Mouse (Mus musculus) gastrocnemius, postnatal 4 days (tissue): ENCODE measurements at regions not wholly inside any gene's neighbourhood (a gene's known extent, or its start where the extent isn't known, plus 50 kb on each side); places are given as distances from the start of the nearest gene placed in this dataset.
"Not testable (repeated sequence)": the region's sequence is repeated elsewhere in the genome, so short reads cannot be mapped to it uniquely, and the experiment has no call there.

ENCODE experiments used
- DNase-seq, 2 experiments: peaks; one replicate each; pipeline ENCODE4 v3.0.0; 2021 to 2022; ENCODE audit warnings: low spot score in 2 of 2, mixed read lengths in 2 of 2

GRCm38 (mm10) chr5:12639549-12639948 lies 256.4 kb downstream of the Sema3d start:
- DNase-seq, result no peak

- no peak for DNase-seq
These were observed 263.1 kb downstream of the Sema3d start for GRCm38 (mm10) chr5:12646269-12646668.

DNA sequence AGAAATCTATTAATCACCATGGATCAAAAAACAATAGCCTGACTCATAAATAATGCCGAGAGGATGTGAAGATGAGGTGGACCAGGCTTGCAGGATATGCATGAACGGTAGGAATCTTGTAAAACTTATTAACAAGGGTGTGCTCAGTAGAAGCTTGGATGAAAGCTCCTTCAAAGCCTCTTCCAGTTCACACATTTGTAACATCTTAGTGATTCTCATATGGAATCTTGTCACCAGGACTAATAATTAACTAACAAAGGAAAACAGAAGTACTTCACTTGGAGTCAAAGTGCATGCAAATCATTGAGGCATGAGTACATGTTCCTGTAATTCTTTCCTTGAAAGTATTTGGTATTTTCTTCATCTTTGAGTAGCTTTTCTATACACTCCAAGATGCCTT lies 290.5 kb downstream of the Sema3d start:
- no peak for DNase-seq

GRCm38 (mm10) chr5:12674134-12674533 lies 290.9 kb downstream of the Sema3d start:
- no peak for DNase-seq

DNA sequence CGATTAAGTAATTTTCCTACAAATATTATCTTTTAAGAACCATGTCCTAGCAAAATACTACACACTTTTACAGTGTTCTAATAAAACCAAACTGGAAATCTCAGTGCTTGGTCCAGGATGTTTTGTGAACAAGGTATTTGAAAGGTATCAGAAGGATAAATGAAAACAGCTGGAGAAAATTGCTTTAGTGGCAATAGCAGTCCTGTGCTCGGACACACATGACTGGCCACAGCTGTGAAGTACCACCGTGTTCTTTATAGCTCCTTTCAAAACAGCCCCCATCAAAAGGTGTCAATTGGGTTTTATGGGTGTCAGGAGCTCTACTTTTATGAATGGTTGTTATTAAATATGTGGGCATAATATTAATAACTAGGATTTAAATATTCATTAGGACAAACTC lies 293.5 kb downstream of the Sema3d start:
- no peak for DNase-seq

- no peak for DNase-seq
These were observed 331.7 kb downstream of the Sema3d start for GRCm38 (mm10) chr5:12714894-12715293.

DNA sequence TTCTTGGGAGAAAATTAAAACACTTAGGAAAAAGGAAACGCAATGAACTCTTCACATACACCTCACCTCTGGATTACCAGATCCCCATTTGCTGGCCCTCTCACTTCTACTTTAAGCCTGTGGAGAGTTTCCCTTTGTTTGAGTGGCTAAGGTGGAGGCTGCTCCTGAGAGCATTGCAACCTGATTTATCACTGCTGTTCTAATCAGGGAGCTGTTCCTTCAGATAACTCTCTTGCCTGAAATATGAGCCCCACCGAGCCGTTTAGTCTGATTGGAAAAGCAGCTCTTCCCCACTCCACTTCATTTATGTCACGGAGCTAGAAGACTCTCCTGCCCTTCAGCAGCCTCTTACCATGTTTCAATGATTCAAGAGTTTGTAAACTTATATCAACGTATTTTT lies 368.3 kb downstream of the Sema3d start:
- no peak for DNase-seq

DNA sequence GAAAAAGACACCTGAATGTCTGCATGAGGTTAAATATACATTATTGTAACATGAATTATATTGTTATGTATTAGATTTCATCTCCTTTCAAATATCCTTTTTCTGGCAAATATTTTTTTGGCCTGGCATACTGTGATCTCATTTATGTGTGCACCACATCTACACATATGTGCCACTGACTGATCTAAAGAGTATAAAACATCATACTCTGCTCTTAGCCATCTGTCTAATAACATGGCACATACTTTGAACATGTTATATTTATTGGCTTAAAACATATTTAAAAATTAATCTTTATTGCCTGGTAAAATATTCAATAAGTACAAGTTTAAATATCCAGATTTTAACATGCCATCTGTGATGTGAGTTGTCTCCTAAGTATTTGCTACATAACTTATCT lies 365.6 kb upstream of the Sema3a start:
- no peak for DNase-seq

GRCm38 (mm10) chr5:12767383-12767782 lies 357.8 kb upstream of the Sema3a start:
- no peak for DNase-seq

GRCm38 (mm10) chr5:12782681-12783080 lies 342.5 kb upstream of the Sema3a start:
- DNase-seq, result no peak

GRCm38 (mm10) chr5:12808729-12809128 lies 316.5 kb upstream of the Sema3a start:
- no peak for DNase-seq

DNA sequence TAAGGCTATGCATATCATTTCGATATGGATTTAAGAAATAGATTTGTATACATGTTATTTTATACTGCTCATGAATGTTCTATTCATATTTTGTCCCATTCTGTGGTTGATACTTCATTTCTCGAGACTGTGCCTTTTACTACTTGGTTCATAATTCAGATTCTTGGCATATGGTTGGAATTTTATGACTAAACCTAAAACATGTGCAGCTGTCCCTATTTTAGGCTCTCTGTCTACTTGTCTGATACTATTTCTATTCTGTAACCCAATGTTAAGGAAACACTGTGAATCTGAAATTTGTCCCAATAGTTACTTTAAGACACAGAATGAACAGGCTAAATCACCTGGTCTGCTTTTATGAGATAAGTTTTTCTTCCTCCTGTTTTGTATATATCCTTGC lies 315.3 kb upstream of the Sema3a start:
- DNase-seq, result no peak

DNA sequence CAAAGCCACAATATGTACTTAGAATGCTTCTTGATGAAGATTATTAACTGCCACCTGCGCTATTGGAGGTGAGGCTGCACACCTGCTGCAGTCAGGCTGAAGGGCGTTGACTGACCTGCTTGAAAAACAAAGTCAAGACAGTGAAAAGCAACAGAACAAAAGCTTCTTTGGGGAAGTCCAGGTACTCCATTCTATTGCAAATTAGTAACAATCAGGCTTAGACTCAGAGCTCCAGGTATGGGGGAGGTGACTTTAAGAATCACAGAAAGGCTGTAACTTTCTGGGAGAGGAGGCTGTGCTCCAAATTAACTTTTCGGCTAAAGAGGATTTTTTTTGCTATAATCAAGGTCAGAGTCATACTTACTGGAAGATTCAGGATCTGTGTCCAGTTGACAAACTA lies 278.0 kb upstream of the Sema3a start:
- not testable (repeated sequence) for DNase-seq

GRCm38 (mm10) chr5:12856869-12857268 lies 268.3 kb upstream of the Sema3a start:
- DNase-seq, result no peak

- DNase-seq, result no peak
These were observed 256.6 kb upstream of the Sema3a start for GRCm38 (mm10) chr5:12868355-12869217.

DNA sequence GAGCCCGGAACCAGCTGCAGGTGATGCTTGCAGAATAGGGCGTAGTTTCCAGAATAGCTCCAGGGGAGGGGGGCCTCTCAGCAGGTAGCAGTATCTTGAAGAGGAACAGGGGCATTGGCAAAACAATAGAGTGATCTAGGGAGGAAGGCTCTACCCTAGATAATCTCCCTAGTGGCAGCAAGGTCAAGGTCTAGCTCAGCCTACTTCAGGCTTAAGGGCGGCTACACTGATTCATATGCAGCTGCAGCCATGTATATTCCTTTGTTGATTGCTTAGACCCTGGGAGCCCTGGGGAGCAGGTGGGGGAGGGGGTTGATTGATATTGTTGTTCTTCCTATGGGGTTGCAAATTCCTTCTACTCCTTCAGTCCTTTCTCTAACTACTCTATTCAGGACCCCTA lies 252.3 kb upstream of the Sema3a start:
- no peak for DNase-seq

DNA sequence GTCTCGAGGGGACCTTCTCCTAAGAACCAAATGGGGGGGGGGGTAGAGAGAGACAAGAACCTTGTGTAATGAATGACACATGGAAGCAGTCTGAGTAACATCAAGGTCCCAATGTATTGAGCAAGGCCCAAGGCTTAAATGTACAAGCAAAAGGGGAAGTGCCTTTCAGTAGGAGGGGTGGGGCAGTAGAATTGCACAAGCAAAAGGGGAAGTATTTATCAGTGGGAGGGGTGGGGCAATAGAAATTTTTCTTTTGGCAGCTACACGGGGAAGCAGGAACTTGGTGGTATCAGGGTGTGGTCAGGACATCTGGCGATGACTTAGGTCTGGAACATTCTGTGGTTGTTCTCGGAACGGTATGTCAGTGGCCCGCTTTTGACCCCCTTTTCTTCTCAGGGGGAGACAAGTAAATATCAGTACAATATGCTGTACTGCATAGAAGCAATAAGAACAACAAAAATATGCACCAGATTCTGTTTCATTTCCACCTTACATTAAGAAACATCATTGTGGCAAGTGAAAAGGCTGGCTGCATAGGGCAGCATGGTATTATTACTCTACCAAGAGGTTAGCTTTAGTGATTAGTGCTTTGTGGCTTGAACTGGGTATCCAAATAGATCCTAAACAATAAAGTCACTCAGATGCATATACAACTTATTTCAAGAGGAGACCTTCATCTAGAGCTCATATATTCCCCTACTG lies 247.5 kb upstream of the Sema3a start:
- no peak for DNase-seq

- no peak for DNase-seq
These were observed 232.9 kb upstream of the Sema3a start for GRCm38 (mm10) chr5:12892333-12892732.

- no peak for DNase-seq
These were observed 230.6 kb upstream of the Sema3a start for GRCm38 (mm10) chr5:12894638-12895037.

GRCm38 (mm10) chr5:12910741-12911140 lies 214.5 kb upstream of the Sema3a start:
- no peak for DNase-seq

GRCm38 (mm10) chr5:12914395-12914794 lies 210.8 kb upstream of the Sema3a start:
- DNase-seq, result no peak

DNA sequence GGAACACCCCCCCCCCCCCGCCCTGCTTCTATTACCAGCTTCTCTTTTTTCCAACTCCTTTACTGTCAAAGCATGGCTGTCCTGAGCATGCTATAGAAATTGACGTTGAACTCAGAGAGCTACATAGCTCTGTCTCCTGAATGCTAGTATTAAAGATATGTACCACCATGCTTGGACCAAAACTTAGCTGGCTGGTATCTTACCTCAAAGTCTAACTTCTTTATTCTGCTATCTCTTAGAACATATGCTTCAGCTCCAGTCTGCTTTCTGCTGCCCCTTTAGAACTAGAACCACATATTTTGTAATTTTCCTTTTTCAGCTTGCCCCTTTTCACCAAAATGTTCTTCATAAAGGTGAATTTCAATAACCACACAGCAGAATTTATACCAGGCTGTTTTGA lies 205.9 kb upstream of the Sema3a start:
- no peak for DNase-seq

- no peak for DNase-seq
These were observed 202.3 kb upstream of the Sema3a start for GRCm38 (mm10) chr5:12922889-12923288.
